Mouse (Mus musculus): ENCODE data around the gene St3gal6. TPM values are rescaled to one million over a fixed set of nuclear protein-coding genes. Genes with fewer than 3 reads are reported as not detected.

The St3gal6 gene
- polyA plus RNA-seq, 1 experiment = not detected

GRCm38 (mm10) chr16:58455118-58455517 is 68.9 kb downstream of the St3gal6 start:
- 92% methylated on average over 5 of the region's 5 CpGs for WGBS
- Histone ChIP-seq H3K4me1 (ENCODE audit: control insufficient read depth, insufficient read depth, low read length) (no peaks in the 10 kb centered on the region; the same call in 1 of the 2 replicates), H3K4me3 (ENCODE audit: insufficient read depth, low read depth, low read length) (no peak overlapping the region), H3K27ac (ENCODE audit: insufficient read depth, low read depth, low read length) (no peak overlapping the region)
- no peak for TF ChIP-seq POLR2A (IDR thresholded peaks at IDR 0.05; ENCODE audit: insufficient read depth, low read depth, low read length)
- TF ChIP-seq CTCF (IDR thresholded peaks at IDR 0.05; ENCODE audit: insufficient read depth, low read depth, low read length) = no peak

DNA sequence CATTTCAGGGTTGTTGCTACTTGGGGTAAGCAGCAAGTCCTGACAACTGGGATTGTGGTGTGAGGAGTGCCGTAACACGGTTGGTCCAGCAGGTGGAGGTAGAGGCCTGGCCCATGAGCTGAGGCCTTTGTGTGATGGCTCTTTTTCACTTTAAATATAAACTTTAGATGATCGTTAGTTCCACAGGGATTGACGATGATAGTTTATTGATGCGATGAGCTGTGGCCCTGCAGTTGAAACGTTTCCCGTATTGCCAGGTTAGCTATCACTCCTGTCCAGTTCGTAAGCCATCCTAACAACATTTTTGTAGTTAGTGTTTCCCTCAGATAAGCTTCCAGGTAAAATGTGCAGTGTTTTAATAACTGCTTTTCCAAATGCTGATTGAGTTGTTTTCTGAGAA is 69.4 kb downstream of the St3gal6 start:
- Histone ChIP-seq H3K4me3 (ENCODE audit: insufficient read depth, low read depth, low read length) (no peak overlapping the region), H3K27ac (ENCODE audit: insufficient read depth, low read depth, low read length) (no peak overlapping the region), H3K4me1 (ENCODE audit: control insufficient read depth, insufficient read depth, low read length) (no peaks in the 10 kb centered on the region; the same call in 1 of the 2 replicates)
- TF ChIP-seq CTCF (IDR thresholded peaks at IDR 0.05; ENCODE audit: insufficient read depth, low read depth, low read length) = peak; percentile 45; the same call in 1 of the 2 replicates
- no peak for TF ChIP-seq POLR2A (IDR thresholded peaks at IDR 0.05; ENCODE audit: insufficient read depth, low read depth, low read length)
- WGBS = 70% methylated on average over 8 of the region's 8 CpGs

DNA sequence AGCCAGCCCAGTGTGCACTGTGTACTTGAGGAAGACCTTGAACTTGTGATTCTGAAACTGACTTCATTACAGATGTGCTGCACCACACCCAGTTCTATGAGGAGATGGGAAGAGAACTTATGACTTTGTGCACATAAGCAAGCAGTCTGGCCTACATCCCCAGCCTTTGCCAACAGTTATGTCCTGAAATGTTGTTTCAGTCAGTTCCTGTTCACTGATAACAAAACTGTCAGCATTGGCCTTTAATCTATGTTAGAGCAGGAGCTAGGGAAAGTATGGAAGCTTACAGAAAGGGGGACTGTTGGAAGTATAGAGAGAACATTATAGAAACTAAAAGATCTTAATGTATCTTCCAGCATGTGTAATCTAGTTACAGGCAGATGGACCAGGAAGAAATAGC is 70.2 kb downstream of the St3gal6 start:
- Histone ChIP-seq H3K27ac (ENCODE audit: insufficient read depth, low read depth, low read length) (no peak overlapping the region), H3K4me3 (ENCODE audit: insufficient read depth, low read depth, low read length) (no peak overlapping the region), H3K4me1 (ENCODE audit: control insufficient read depth, insufficient read depth, low read length) (no peaks in the 10 kb centered on the region; the same call in 1 of the 2 replicates)
- no peak for TF ChIP-seq CTCF (IDR thresholded peaks at IDR 0.05; ENCODE audit: insufficient read depth, low read depth, low read length)
- TF ChIP-seq POLR2A (IDR thresholded peaks at IDR 0.05; ENCODE audit: insufficient read depth, low read depth, low read length) = no peak

DNA sequence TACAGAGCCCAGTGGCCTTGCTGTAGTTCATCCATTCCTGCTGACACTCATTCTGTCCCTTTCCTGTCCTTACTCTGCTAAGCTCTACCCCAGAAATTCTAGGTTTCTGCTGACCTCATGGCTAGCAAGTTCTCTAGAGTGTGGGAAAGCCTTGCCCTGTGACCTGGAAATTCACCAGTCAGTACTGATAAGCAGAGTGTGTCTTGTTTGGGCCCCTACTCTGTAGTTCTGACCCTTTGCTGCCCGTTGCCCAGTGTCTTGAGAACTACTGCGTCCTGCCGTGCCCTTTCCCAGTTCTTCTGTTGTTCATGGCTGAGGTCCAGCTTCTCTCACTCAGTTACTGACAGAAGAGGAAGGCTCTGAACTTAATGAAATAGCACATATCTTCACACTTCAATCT is 70.9 kb downstream of the St3gal6 start:
- Histone ChIP-seq H3K4me3 (ENCODE audit: insufficient read depth, low read depth, low read length) (no peak overlapping the region), H3K4me1 (ENCODE audit: control insufficient read depth, insufficient read depth, low read length) (no peaks in the 10 kb centered on the region; the same call in 1 of the 2 replicates), H3K27ac (ENCODE audit: insufficient read depth, low read depth, low read length) (no peak overlapping the region)
- TF ChIP-seq POLR2A (IDR thresholded peaks at IDR 0.05; ENCODE audit: insufficient read depth, low read depth, low read length) = no peak
- no peak for TF ChIP-seq CTCF (IDR thresholded peaks at IDR 0.05; ENCODE audit: insufficient read depth, low read depth, low read length)
- WGBS = 70% methylated on average over 3 of the region's 3 CpGs

GRCm38 (mm10) chr16:58451647-58452046 is 72.4 kb downstream of the St3gal6 start:
- H3K4me1 ChIP-seq (ENCODE audit: control insufficient read depth, insufficient read depth, low read length) = no peaks in the 10 kb centered on the region; the same call in 1 of the 2 replicates
- TF ChIP-seq CTCF (IDR thresholded peaks at IDR 0.05; ENCODE audit: insufficient read depth, low read depth, low read length) (no peak), POLR2A (IDR thresholded peaks at IDR 0.05; ENCODE audit: insufficient read depth, low read depth, low read length) (no peak)
- no peak overlapping the region for H3K4me3 ChIP-seq (ENCODE audit: insufficient read depth, low read depth, low read length)
- no peak overlapping the region for H3K27ac ChIP-seq (ENCODE audit: insufficient read depth, low read depth, low read length)
- WGBS = 77% methylated on average over 5 of the region's 5 CpGs

DNA sequence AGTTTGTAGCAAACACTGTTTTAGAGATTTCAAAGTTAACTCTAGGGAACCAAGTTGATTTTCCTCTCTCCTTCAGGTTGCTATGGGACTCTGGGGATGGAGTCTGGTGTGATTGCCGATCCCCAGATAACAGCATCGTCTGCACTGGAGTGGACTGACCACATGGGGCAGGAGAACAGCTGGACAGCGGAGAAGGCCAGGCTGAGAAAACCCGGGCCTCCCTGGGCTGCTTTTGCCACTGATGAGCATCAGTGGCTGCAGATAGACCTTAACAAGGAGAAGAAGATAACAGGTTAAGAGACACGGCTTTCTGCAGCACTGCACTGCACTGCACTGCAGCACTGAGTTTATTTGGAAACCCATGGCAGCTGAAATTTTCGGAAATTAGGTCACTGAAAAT is 73.4 kb downstream of the St3gal6 start:
- H3K4me3 ChIP-seq (ENCODE audit: insufficient read depth, low read depth, low read length) = no peak overlapping the region
- WGBS = 72% methylated on average over 6 of the region's 6 CpGs
- no peak overlapping the region for H3K27ac ChIP-seq (ENCODE audit: insufficient read depth, low read depth, low read length)
- no peaks in the 10 kb centered on the region; the same call in 1 of the 2 replicates for H3K4me1 ChIP-seq (ENCODE audit: control insufficient read depth, insufficient read depth, low read length)
- TF ChIP-seq CTCF (IDR thresholded peaks at IDR 0.05; ENCODE audit: insufficient read depth, low read depth, low read length) (no peak), POLR2A (IDR thresholded peaks at IDR 0.05; ENCODE audit: insufficient read depth, low read depth, low read length) (no peak)

DNA sequence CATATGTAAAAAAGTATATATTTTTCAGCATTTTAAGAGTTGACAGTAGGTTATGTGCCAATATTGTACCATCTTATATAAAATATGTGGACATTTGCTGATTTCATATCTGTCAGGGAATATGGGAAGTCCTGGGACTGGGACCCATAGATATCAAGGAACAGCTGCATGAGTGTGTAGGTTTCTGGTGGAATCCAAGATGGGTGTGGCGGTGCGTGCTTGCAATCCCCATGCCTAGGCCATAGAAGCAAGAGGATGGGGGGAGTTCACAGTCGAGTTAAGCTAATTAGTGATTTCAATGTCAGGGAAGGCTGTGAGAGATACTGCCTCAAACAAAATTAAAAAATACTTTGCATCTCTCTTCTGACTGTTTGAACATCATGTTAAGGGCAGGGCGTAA is 75.0 kb downstream of the St3gal6 start:
- H3K4me3 ChIP-seq (ENCODE audit: insufficient read depth, low read depth, low read length) = no peak overlapping the region
- H3K4me1 ChIP-seq (ENCODE audit: control insufficient read depth, insufficient read depth, low read length) = no peaks in the 10 kb centered on the region; the same call in 1 of the 2 replicates
- no peak overlapping the region for H3K27ac ChIP-seq (ENCODE audit: insufficient read depth, low read depth, low read length)
- TF ChIP-seq POLR2A (IDR thresholded peaks at IDR 0.05; ENCODE audit: insufficient read depth, low read depth, low read length) = no peak
- no peak for TF ChIP-seq CTCF (IDR thresholded peaks at IDR 0.05; ENCODE audit: insufficient read depth, low read depth, low read length)
- WGBS = 85% methylated on average over 4 of the region's 4 CpGs

DNA sequence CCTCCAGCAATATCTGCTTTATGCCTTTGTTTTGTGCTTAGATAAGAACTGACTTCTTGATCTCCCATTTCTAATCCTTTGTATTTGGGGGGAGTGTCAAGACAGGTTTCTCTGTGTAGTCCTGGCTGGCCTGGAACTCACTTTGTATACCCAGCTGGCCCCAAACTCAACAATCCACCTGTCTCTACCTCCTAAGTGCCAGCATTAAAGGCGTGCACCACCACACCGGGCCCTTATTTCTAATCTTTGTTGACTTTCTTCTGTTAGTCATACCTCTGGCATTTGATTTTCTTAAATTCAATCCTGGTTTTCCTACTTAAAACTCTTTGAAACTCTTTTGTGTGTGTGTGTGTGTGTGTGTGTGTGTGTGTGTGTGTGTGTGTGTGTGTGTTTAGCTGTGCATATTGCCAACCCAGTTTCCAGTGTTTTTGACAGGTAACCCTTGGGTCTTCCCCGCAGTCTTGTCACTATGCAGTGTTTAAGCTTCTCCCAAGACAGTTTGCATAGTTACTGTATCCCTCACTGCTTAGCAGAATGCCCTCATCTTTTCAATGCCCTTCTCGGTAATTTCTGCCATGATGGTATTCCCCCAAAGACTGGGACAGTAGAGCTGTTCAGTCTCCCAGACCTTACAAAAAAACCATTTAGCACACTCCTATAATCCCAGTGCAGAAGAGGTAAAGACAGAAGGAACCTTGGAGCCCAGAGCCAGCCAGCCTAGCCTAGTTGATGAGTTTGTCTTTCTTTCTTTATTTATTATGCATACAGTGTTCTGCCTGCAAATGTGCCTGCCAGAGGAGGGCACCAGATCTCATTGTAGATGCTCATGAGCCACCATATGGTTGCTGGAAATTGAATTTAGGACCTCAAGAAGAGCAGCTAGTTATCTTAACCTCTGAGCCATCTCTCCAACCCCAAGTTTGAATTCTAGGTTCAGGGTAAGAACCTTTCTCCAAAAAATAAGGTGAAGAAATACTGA is 77.5 kb downstream of the St3gal6 start:
- Histone ChIP-seq H3K4me1 (ENCODE audit: control insufficient read depth, insufficient read depth, low read length) (no peaks in the 10 kb centered on the region; the same call in 1 of the 2 replicates), H3K4me3 (ENCODE audit: insufficient read depth, low read depth, low read length) (no peak overlapping the region), H3K27ac (ENCODE audit: insufficient read depth, low read depth, low read length) (no peak overlapping the region)
- WGBS = 92% methylated on average over 4 of the region's 4 CpGs
- TF ChIP-seq CTCF (IDR thresholded peaks at IDR 0.05; ENCODE audit: insufficient read depth, low read depth, low read length) = no peak

DNA sequence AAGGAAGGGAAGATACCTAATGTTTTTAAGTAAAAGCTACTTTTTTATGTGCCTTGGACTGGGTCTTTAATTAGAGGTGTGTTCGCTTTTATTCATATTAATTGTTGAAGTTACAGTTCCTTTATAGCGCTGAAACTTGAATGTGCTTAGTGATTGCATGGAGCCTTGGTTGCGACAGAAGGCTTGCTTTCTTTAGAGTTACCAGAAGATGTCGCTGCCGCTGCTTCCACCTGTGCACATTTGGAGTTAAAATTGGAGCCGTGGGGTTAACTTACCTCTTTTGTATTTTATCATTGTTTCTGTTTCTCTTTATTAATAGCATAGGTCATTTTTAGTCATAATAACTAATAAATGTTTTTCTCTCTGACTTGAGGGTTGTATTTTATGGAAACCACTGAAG is 79.3 kb downstream of the St3gal6 start:
- Histone ChIP-seq H3K4me3 (ENCODE audit: insufficient read depth, low read depth, low read length) (no peak overlapping the region), H3K27ac (ENCODE audit: insufficient read depth, low read depth, low read length) (no peak overlapping the region), H3K4me1 (ENCODE audit: control insufficient read depth, insufficient read depth, low read length) (no peaks in the 10 kb centered on the region)
- TF ChIP-seq POLR2A (IDR thresholded peaks at IDR 0.05; ENCODE audit: insufficient read depth, low read depth, low read length) (no peak), CTCF (IDR thresholded peaks at IDR 0.05; ENCODE audit: insufficient read depth, low read depth, low read length) (no peak)
- 75% methylated on average over 6 of the region's 6 CpGs for WGBS
